Mouse (Mus musculus) telencephalon, adult 2 months (tissue): Measurements from ENCODE around the gene Kcnn4.
"Not testable (repeated sequence)": the region's sequence is repeated elsewhere in the genome, so short reads cannot be mapped to it uniquely, and the experiment has no call there.

Experiments
- DNase-seq: peaks from one replicate; pipeline ENCODE4 v3.0.0-alpha.2; 2011; ENCODE audit warnings: low read depth, low spot score

Gene Kcnn4

DNA sequence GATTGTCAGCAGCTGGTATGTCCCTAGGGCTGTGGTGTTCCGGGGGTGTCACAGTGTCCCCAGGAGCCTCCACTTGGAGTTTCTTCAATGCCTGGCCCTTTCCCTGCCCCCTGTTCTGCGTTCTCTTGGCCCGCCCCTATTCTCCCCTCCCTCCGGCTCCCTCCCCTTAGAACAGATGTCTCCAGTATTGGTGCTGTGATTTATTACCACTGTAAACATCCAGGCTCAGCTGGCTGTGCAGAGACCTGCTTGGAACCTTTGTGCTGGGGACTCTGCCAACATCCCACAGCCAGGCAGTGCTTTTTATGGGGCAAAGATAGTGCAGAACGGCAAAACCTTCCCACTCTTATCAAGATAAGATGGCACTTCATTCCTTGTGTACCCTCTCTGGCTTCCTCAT, 21.0 kb downstream of the Kcnn4 start:
- DNase-seq = no peak

GRCm38 (mm10) chr7:24391687-24392086, 21.6 kb downstream of the Kcnn4 start:
- no peak for DNase-seq

DNA sequence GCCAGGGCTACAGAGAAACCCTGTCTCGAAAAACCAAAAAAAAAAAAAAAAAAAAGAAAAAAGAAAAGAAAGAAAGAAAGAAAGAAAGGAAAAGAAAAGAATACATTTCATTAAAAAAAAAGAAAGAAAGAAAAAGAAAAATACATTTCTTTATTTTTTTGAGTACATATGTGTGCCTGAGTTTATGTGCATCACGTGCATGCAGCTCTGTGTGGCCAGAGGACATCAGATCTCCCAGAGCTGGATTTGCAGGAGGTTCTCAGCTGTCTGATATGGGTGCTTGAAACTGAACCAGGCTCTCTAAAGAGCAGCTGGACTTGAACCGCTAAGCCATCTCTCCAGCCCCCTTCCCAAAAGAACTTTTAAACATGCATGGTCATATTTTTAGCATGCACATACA, 24.0 kb downstream of the Kcnn4 start:
- DNase-seq = no peak

DNA sequence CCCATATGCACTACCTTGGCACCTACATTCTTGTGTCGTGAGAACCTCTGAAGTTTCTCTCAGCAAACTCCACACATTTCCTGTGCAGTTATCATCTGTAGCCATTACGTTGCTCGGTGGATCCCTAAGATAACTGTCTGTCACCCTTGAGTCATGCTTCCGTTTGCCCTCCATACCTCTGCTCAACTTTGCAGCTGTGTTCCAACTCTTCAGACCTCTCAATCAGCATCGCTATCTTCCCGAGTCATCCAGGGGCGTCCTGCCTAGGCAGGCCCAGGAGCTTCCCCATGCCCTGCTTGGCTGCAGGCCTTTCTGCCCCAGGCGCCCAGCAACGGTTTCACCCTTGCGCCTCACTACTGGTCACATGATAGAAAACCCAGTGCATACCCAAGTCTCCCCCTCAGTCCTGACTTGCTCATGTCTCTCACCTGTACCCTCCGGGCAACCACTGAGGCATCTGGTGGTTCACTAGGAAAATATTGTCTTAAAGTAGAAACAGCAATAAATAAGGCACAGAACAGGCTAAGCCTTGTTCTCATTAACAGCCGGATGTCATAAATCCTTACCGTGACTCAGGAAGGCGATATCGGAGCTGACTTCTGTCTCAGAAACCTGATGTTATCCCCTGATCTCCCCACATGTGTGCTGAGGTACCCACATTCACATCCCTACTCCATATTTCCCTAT, 24.6 kb downstream of the Kcnn4 start:
- DNase-seq = no peak

DNA sequence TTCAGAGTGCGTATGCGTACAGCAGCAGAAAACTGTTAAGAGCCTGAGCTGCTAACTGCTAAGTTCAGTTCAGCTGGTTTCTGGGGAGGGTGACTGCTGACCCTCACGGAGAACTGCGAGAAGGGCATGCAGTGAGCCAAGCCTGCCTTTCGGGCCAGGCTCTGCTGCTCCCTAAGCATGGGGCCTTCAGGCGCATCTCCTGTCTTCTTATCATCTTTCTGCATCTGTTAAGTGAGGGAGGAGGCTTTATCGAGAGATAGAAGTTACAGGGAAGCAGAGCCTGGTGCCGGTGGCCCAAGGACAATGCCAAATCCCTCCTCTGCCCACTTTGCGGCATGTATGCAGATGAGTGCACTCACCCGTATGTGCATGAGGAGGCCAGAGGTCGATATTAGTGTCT, 26.8 kb downstream of the Kcnn4 start:
- DNase-seq = no peak

GRCm38 (mm10) chr7:24398364-24398913, 28.4 kb downstream of the Kcnn4 start:
- DNase-seq = no peak

- DNase-seq = peak; percentile 98
Measured at GRCm38 (mm10) chr7:24399256-24400081, 29.4 kb downstream of the Kcnn4 start, which contains the start of gene Smg9. Gene Smg9 (plus strand): TSS chr7:24399619.

GRCm38 (mm10) chr7:24400082-24400452, 30.0 kb downstream of the Kcnn4 start:
- no peak for DNase-seq

- DNase-seq = not testable (repeated sequence)
Measured at GRCm38 (mm10) chr7:24400489-24400888, 30.4 kb downstream of the Kcnn4 start.

DNA sequence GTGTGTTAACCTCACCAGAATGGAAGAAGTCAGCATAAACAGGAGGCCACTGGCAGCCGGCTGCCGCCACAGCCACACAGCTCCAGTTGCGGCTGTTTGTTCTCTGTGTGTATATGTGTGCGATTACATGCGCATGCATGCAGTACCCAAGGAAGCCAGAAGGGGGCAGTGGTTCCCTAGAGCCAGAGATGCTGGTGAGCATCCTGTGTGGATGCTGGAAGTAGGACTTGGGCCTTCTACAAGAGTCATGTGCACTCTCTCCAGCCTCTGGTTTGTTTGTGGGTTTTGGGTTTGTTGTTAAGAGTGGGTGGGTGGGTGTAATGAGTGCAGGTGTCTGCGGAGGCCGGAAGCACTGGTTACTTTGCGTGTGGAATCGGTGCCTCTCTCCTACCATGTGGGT, 32.8 kb downstream of the Kcnn4 start:
- no peak for DNase-seq

DNA sequence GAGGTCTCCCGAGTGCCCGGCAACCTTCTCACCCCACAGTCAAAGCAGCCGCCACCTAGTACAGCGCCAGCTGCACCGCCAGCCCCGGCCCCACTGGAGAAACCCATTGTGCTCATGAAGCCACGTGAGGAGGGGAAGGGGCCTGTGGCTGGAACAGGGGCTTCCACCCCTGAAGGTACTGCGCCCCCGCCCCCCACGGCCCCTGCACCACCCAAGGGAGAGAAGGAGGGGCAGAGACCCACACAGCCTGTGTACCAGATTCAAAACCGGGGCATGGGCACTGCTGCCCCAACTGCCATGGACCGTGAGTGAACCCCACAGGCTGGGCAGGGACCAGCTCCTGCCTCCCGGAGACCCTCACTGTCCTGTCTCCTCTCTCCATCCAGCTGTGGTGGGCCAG, 35.6 kb downstream of the Kcnn4 start:
- DNase-seq = no peak

DNA sequence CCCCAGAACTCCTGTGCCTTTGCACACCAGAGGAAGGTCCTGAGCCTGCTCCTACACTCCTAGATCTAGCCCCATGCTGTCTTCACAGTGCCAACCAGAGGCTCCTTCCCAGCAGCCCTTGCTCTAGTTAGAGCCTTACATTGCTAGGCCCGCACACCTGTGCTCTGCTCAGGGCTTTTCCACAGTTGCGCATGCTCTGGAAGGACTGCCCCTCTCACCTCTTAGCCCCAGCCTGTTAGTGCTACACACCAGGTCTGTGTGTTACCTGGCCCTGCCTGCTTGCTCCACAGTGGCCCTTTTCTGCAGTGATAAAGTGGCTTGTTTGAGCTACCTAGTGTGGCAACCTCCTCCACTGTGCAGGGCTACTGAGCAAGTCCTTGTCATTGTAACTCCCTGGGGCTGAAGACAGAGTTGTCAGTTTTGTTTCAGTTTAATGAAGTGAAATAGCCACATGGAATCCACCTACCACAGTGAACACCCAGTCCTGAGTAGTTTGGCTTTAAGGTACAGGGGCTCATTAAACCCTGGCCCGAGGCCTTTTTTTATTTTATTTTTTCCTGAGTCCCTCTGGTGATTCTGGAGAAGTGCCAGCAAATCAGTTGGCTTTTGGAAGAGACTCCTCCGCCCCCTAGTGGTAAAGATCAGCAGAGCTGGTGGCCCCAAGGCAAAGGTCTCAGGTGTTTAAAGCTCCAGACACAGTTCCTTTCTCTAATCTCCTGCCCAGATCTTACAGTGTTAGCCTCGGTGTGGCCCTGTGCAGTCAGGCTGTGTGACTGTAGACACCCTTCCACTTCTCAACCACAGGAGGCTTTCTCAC, 36.7 kb downstream of the Kcnn4 start:
- peak; percentile 48 for DNase-seq

GRCm38 (mm10) chr7:24408186-24408585, 38.1 kb downstream of the Kcnn4 start:
- DNase-seq = no peak

DNA sequence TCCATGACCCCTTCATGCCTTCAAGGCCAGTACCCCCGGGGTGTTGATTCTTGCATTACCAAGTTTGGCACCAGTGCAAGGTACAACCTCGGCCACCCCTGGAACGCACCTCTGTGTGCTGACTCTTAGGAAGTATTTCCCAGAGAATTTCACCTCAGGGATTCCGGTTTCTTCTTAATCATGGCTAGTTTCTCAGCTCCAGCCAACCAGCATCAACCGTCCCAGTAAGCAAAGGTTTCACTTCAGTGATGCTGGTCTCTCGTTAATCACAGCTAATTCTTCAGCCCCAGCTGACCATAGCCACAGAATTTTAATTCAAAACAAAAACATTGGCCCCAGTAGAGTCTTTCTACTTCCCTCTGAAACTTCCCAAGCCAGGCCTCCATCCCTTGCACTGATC, 40.1 kb downstream of the Kcnn4 start:
- no peak for DNase-seq

- no peak for DNase-seq
Measured at GRCm38 (mm10) chr7:24410831-24411230, 40.8 kb downstream of the Kcnn4 start.

GRCm38 (mm10) chr7:24413630-24414029, 43.6 kb downstream of the Kcnn4 start:
- no peak for DNase-seq

DNA sequence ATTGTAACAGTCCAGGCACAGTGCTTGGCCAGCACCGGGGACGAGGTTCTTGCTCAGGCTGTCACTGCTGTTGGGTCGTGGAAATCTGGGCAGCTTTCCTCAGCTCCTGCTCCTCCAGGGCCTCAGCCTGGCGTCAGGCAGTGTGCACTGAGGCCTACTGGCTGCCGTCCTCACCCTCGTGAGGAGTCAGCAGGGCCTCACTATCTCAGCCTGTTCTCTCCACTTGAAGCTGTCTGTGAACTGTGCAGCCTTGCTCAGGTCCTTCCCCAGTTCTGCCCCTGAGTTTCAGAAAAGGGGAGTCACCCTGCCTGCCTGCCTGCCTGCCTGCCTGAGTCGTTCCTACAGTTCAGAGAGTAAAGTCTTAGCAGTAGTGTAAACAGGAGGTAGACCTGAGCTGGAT, 45.2 kb downstream of the Kcnn4 start:
- no peak for DNase-seq

DNA sequence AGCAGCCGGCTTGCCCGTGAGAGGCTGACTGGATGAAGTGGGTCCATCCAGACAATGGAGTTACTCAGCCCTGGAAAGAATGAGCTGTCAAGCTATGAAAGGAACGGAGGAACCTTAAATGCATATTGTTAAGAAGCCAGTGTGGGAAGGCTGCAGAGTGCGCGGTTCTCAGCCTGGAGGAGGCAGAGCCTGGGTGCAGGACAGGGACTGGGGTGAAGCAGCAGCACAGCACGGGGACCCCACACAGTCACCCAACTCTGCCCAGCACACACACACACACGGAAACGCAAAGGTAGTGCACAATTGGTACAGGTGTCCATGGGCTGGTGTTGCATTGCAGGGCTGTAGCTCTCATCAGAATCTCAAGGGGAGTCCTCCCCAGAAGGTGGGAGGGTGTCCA, 49.5 kb downstream of the Kcnn4 start:
- no peak for DNase-seq

DNA sequence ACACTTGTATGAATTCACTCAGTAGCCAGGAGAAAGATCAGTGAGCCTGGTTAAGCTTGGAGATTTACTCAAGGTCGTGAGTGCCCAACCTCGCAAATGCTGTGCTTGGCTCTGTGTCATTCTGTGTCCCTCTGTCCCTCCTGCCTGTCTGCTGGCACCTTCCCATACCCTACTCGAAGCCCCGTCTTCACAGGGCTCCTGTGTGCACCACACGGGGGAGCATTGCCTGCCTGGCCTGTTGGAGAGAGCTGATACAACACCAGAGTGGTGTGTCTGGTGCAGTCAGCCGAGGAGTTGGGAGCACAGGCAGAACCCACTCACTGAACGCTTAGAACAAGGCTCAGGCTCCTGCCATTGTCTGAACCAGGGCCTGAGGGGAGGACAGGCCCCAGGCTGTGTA, 51.6 kb downstream of the Kcnn4 start:
- no peak for DNase-seq

GRCm38 (mm10) chr7:24422251-24422650, 52.2 kb downstream of the Kcnn4 start:
- DNase-seq = no peak

- DNase-seq = no peak
Measured at GRCm38 (mm10) chr7:24423107-24423763, 53.2 kb downstream of the Kcnn4 start.
